Mouse (Mus musculus) limb, embryonic 15.5 days (tissue): ENCODE results near the gene Olfr1084. TPM values are rescaled to one million over a fixed set of nuclear protein-coding genes. Genes with fewer than 3 reads are reported as not detected.
"Not testable (repeated sequence)": the region's sequence is repeated elsewhere in the genome, so short reads cannot be mapped to it uniquely, and the experiment has no call there.

Experiments used
- ATAC-seq: fragments of 200-750 bp; cut with Nextera tagmentation; 2 replicates; pipeline ENCODE4 v1.8.0; 2017; ENCODE audit warnings: low read depth, moderate TSS enrichment; ENCODE audit not compliant: insufficient number of reproducible peaks, low FRiP score, low TSS enrichment
- H3K27ac ChIP-seq: fragments of 300-500 bp; sonication (generic); 2 replicates; pipeline ENCODE4 v1.5.1; 2015; ENCODE audit warnings: moderate library complexity, mild to moderate bottlenecking, inconsistent platforms
- H3K27me3 ChIP-seq: fragments of 300-500 bp; sonication (generic); 2 replicates; pipeline ENCODE4 v1.6.1; 2015; ENCODE audit warnings: inconsistent platforms
- H3K36me3 ChIP-seq: fragments of 300-500 bp; sonication (generic); 2 replicates; pipeline ENCODE4 v1.6.1; 2015; ENCODE audit warnings: inconsistent platforms
- H3K4me1 ChIP-seq: fragments of 300-500 bp; sonication (generic); 2 replicates; pipeline ENCODE4 v1.6.1; 2015; ENCODE audit warnings: inconsistent platforms
- H3K4me2 ChIP-seq: fragments of 300-500 bp; sonication (generic); 2 replicates; pipeline ENCODE4 v1.6.1; 2015; ENCODE audit warnings: mild to moderate bottlenecking, inconsistent platforms
- H3K4me3 ChIP-seq: fragments of 300-500 bp; sonication (generic); 2 replicates; pipeline ENCODE4 v1.5.1; 2015; ENCODE audit warnings: mild to moderate bottlenecking, inconsistent platforms
- H3K9ac ChIP-seq: fragments of 300-500 bp; sonication (generic); 2 replicates; pipeline ENCODE4 v1.6.1; 2015; ENCODE audit warnings: inconsistent platforms
- H3K9me3 ChIP-seq: fragments of 300-500 bp; sonication (generic); 2 replicates; pipeline ENCODE4 v1.6.1; 2016; ENCODE audit warnings: inconsistent platforms
- WGBS: fragments of 180-500 bp; shearing (Covaris S2); methylation state at CpG from one replicate; pipeline ENCODE4 v1.1.7; 2015; 5-methylcytosine and 5-hydroxymethylcytosine counted together
- polyA plus RNA-seq: library from polyadenylated mRNA; unstranded; fragments of >200 nt; fragmentation: Nextera tagmentation; extraction: Ambion mirVana; gene quantifications from 2 replicates; pipeline ENCODE4 v1.2.1, GENCODE M21; 2015

Gene Olfr1084
- polyA plus RNA-seq, result not detected in 2 replicates

GRCm38 (mm10) chr2:86639625-86640024 is at the start of gene Olfr1084:
Gene Olfr1084, minus strand, starts transcription at chr2:86639725.
- H3K9me3 ChIP-seq, H3K27me3 ChIP-seq, H3K4me2 ChIP-seq, ATAC-seq, H3K4me3 ChIP-seq, H3K36me3 ChIP-seq, H3K9ac ChIP-seq, H3K27ac ChIP-seq, H3K4me1 ChIP-seq: not testable (repeated sequence)
- WGBS, result 76% methylated on average over 1 of the region's 1 CpGs

- Histone ChIP-seq H3K36me3 (no peaks in the 10 kb centered on the region), H3K9me3 (no peaks in the 10 kb centered on the region), H3K4me3 (no peak within 1 kb of the TSS), H3K27me3 (no peaks in the 10 kb centered on the region), H3K4me1 (no peaks in the 10 kb centered on the region), H3K4me2 (no peak within 1 kb of the TSS), H3K9ac (no peak within 1 kb of the TSS), H3K27ac (no peak within 1 kb of the TSS)
- WGBS, result 77% methylated on average over 2 of the region's 2 CpGs
- no peak for ATAC-seq
Measured at GRCm38 (mm10) chr2:86679992-86680391, 40.5 kb upstream of the Olfr1084 start, which contains the start of gene Olfr1086. Gene Olfr1086, minus strand, starts transcription at chr2:86680092.

- Histone ChIP-seq H3K4me1 (no peaks in the 10 kb centered on the region), H3K9me3 (no peaks in the 10 kb centered on the region)
- WGBS, result 29% methylated on average over 1 of the region's 1 CpGs
Measured at GRCm38 (mm10) chr2:86661919-86662318, 22.4 kb upstream of the Olfr1084 start, which contains the start of gene Olfr1085. Gene Olfr1085, minus strand, starts transcription at chr2:86662019.

GRCm38 (mm10) chr2:86598866-86599265 is 40.7 kb downstream of the Olfr1084 start, which contains the start of gene Olfr1082:
Gene Olfr1082, minus strand, starts transcription at chr2:86598966.
- not testable (repeated sequence) for H3K36me3 ChIP-seq, H3K27ac ChIP-seq, ATAC-seq, H3K4me2 ChIP-seq, H3K27me3 ChIP-seq, H3K4me1 ChIP-seq, H3K4me3 ChIP-seq, H3K9ac ChIP-seq, H3K9me3 ChIP-seq
- 67% methylated on average over 1 of the region's 1 CpGs for WGBS

More at GRCm38 (mm10) chr2:86661919-86662318, 22.4 kb upstream of the Olfr1084 start, which contains the start of gene Olfr1085:
- H3K36me3 ChIP-seq, result no peaks in the 10 kb centered on the region
- no peak for ATAC-seq
- H3K27ac ChIP-seq, result no peak within 1 kb of the TSS
- H3K4me3 ChIP-seq, result no peak within 1 kb of the TSS
- H3K4me2 ChIP-seq, result no peak within 1 kb of the TSS
- H3K9ac ChIP-seq, result no peak within 1 kb of the TSS
- no peaks in the 10 kb centered on the region for H3K27me3 ChIP-seq

Other genes with a start within 250 kb of the Olfr1084 start
- not detected in 2 replicates for gene Olfr1061, start 225.7 kb downstream of the Olfr1084 start, polyA plus RNA-seq
- not detected in 2 replicates for gene Olfr1062, start 213.0 kb downstream of the Olfr1084 start, polyA plus RNA-seq
- gene Olfr1065, start 189.1 kb downstream of the Olfr1084 start, polyA plus RNA-seq, result not detected in 2 replicates
- not detected in 2 replicates for gene Olfr1066, start 183.5 kb downstream of the Olfr1084 start, polyA plus RNA-seq
- gene Olfr228, start 152.3 kb downstream of the Olfr1084 start, polyA plus RNA-seq, result not detected in 2 replicates
- gene Olfr1076, start 131.3 kb downstream of the Olfr1084 start, polyA plus RNA-seq, result not detected in 2 replicates
- not detected in 2 replicates for gene Olfr1079, start 97.2 kb downstream of the Olfr1084 start, polyA plus RNA-seq
- gene Olfr1080, start 81.5 kb downstream of the Olfr1084 start, polyA plus RNA-seq, result not detected in 2 replicates
- not detected in 2 replicates for gene Olfr1082, start 40.8 kb downstream of the Olfr1084 start, polyA plus RNA-seq
- not detected in 2 replicates for gene Olfr1085, start 22.3 kb upstream of the Olfr1084 start, polyA plus RNA-seq
- gene Olfr1086, start 40.4 kb upstream of the Olfr1084 start, polyA plus RNA-seq, result not detected in 2 replicates
- gene Olfr1087, start 58.7 kb upstream of the Olfr1084 start, polyA plus RNA-seq, result not detected in 2 replicates
- gene Olfr1089, start 94.0 kb upstream of the Olfr1084 start, polyA plus RNA-seq, result not detected in 2 replicates
- gene Olfr1090, start 119.3 kb upstream of the Olfr1084 start, polyA plus RNA-seq, result not detected in 2 replicates
- not detected in 2 replicates for gene Olfr1093, start 142.8 kb upstream of the Olfr1084 start, polyA plus RNA-seq
- not detected in 2 replicates for gene Olfr141, start 170.3 kb upstream of the Olfr1084 start, polyA plus RNA-seq
- not detected in 2 replicates for gene Olfr1094, start 184.9 kb upstream of the Olfr1084 start, polyA plus RNA-seq
- gene Olfr1095, start 212.0 kb upstream of the Olfr1084 start, polyA plus RNA-seq, result not detected in 2 replicates
- not detected in 2 replicates for gene Gm13723, start 235.1 kb upstream of the Olfr1084 start, polyA plus RNA-seq